Mouse (Mus musculus) midbrain, embryonic 10.5 days (tissue): ENCODE data around the gene Plekhh2. TPM values are rescaled to one million over a fixed set of nuclear protein-coding genes. Genes with fewer than 3 reads are reported as not detected.

Experiments
- DNase-seq: peaks from one replicate; pipeline ENCODE4 v3.0.0-alpha.2; 2017; ENCODE audit warnings: low spot score
- H3K27ac ChIP-seq: fragments of 300-500 bp; sonication (generic); replicated peaks from 2 replicates; pipeline ENCODE4 v1.5.1; 2016; ENCODE audit warnings: mild to moderate bottlenecking
- H3K27me3 ChIP-seq: fragments of 300-500 bp; sonication (generic); 2 replicates; pipeline ENCODE4 v1.6.1; 2016; ENCODE audit warnings: low read depth, mild to moderate bottlenecking; ENCODE audit not compliant: poor library complexity, severe bottlenecking
- H3K36me3 ChIP-seq: fragments of 300-500 bp; sonication (generic); 2 replicates; pipeline ENCODE4 v1.6.1; 2016; ENCODE audit warnings: mild to moderate bottlenecking, moderate library complexity
- H3K4me1 ChIP-seq: fragments of 300-500 bp; sonication (generic); 2 replicates; pipeline ENCODE4 v1.6.1; 2016
- H3K4me3 ChIP-seq: fragments of 300-500 bp; sonication (generic); 2 replicates; pipeline ENCODE4 v1.5.1; 2016; ENCODE audit warnings: mild to moderate bottlenecking, moderate library complexity
- H3K9me3 ChIP-seq: fragments of 300-500 bp; sonication (generic); replicated peaks from 2 replicates; pipeline ENCODE4 v1.6.1; 2016; ENCODE audit warnings: mild to moderate bottlenecking
- WGBS: fragments of 180-500 bp; shearing (Covaris S2); methylation state at CpG from one replicate; pipeline ENCODE4 v1.1.7; 2016; 5-methylcytosine and 5-hydroxymethylcytosine counted together
- polyA plus RNA-seq: library from polyadenylated mRNA; unstranded; fragments of >200 nt; fragmentation: Nextera tagmentation; extraction: Ambion mirVana; gene quantifications from 2 replicates; pipeline ENCODE4 v1.2.1, GENCODE M21; 2016

Gene Plekhh2
- polyA plus RNA-seq, 1 experiment from 2014 or later: 2.9 TPM

DNA sequence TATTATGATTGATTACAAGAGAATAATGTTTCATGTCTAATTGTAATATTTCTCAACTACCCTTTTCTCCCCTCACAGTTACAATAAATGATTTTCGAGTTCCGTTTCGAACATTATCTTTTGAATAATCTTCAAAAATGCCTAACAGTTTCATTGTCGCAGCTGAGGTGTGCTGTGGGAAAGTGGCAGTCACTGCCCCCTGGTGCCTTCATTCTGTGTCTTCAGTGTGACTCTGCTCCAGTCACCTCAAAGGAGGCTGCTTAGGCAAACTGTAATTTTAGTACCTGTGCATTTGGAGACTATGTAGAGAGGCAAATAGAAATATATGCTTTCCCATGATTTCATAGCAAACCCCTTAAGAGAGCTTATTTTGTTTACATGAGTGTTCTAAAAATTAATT, 110.3 kb downstream of the Plekhh2 start:
- no peaks in the 10 kb centered on the region for H3K9me3 ChIP-seq
- WGBS: 90% methylated on average over 4 of the region's 4 CpGs

GRCm38 (mm10) chr17:84622873-84623272, 111.2 kb downstream of the Plekhh2 start:
- Histone ChIP-seq H3K27me3 (no peaks in the 10 kb centered on the region), H3K36me3 (no peaks in the 10 kb centered on the region), H3K9me3 (no peaks in the 10 kb centered on the region), H3K4me1 (peaks cover 27% of the 10 kb centered on the region), H3K4me3 (no peak overlapping the region), H3K27ac (no peak overlapping the region)
- WGBS: 66% methylated on average over 2 of the region's 2 CpGs
- no peak for DNase-seq

More for the DNA sequence above, 110.3 kb downstream of the Plekhh2 start:
- no peaks in the 10 kb centered on the region for H3K27me3 ChIP-seq
- no peak overlapping the region for H3K4me3 ChIP-seq
- no peaks in the 10 kb centered on the region for H3K36me3 ChIP-seq
- DNase-seq: no peak
- H3K27ac ChIP-seq: no peak overlapping the region
- H3K4me1 ChIP-seq: peaks cover 19% of the 10 kb centered on the region

GRCm38 (mm10) chr17:84626276-84626856, 114.7 kb downstream of the Plekhh2 start, which contains the start of gene Dync2li1:
Dync2li1 (plus strand) TSS chr17:84626496.
- H3K4me1 ChIP-seq: peaks cover 15% of the 10 kb centered on the region
- no peaks in the 10 kb centered on the region for H3K9me3 ChIP-seq
- peak within 1 kb of the TSS; percentile 65 for H3K4me3 ChIP-seq
- no peaks in the 10 kb centered on the region for H3K36me3 ChIP-seq
- H3K27ac ChIP-seq: peak within 1 kb of the TSS; percentile 82
- DNase-seq: peak; percentile 93
- under 1% methylated on average over 25 of the region's 25 CpGs for WGBS
- H3K27me3 ChIP-seq: no peaks in the 10 kb centered on the region

DNA sequence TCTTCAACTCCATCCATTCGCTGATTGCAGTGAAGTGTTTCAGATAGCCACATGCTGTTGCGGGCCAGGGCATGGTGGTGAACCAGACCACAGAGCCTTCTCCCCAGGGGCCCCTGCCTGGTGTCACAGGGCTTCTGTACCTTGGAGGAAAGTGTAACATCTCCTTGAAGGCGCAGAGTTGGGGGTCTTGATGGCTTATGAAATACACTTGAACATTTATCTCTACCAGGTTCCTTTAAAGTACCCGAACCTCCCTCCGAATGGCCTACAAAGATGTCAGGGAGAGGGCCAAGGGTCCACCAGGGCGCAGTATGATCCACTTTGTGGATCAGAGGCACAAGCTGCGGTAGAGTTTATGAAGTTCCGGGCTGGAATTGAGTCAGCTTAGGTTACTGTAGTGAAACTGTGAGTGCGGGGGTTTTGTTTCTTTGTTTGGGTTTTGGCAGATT, 115.2 kb downstream of the Plekhh2 start:
- Histone ChIP-seq H3K4me1 (peaks cover 15% of the 10 kb centered on the region), H3K9me3 (no peaks in the 10 kb centered on the region), H3K36me3 (no peaks in the 10 kb centered on the region), H3K27me3 (no peaks in the 10 kb centered on the region), H3K27ac (peak overlapping the region; percentile 82), H3K4me3 (peak overlapping the region; percentile 65)
- 37% methylated on average over 9 of the region's 9 CpGs for WGBS
- DNase-seq: peak; percentile 23

DNA sequence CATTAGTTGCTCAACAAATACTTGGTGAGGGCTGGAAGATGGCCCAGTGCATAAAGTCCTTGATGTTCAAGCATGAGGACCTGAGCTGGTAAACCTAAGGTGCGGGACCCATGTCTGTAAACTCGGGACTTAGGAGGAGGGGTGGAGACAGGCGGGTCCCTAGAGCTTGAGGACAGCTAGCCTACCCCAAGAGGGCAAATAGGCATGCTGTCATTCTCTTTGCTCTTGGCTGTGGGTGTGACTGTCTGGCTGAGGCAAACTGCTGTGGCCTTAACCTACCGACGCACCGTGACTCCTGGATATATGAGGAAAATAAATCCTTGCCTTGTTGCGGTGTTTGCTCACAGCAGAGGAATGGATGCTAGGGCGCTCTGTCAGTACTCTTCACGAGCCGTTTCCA, 116.0 kb downstream of the Plekhh2 start:
- no peak overlapping the region for H3K27ac ChIP-seq
- H3K36me3 ChIP-seq: no peaks in the 10 kb centered on the region
- H3K9me3 ChIP-seq: no peaks in the 10 kb centered on the region
- no peak overlapping the region for H3K4me3 ChIP-seq
- H3K27me3 ChIP-seq: no peaks in the 10 kb centered on the region
- DNase-seq: no peak
- WGBS: 90% methylated on average over 10 of the region's 10 CpGs
- peaks cover 15% of the 10 kb centered on the region for H3K4me1 ChIP-seq

- no peaks in the 10 kb centered on the region for H3K27me3 ChIP-seq
- WGBS: 91% methylated on average over 9 of the region's 9 CpGs
- H3K36me3 ChIP-seq: no peaks in the 10 kb centered on the region
- peaks cover 15% of the 10 kb centered on the region for H3K4me1 ChIP-seq
- H3K27ac ChIP-seq: no peak overlapping the region
- H3K4me3 ChIP-seq: no peak overlapping the region
- H3K9me3 ChIP-seq: no peaks in the 10 kb centered on the region
- DNase-seq: no peak
These were observed 116.9 kb downstream of the Plekhh2 start for GRCm38 (mm10) chr17:84628611-84629010.

DNA sequence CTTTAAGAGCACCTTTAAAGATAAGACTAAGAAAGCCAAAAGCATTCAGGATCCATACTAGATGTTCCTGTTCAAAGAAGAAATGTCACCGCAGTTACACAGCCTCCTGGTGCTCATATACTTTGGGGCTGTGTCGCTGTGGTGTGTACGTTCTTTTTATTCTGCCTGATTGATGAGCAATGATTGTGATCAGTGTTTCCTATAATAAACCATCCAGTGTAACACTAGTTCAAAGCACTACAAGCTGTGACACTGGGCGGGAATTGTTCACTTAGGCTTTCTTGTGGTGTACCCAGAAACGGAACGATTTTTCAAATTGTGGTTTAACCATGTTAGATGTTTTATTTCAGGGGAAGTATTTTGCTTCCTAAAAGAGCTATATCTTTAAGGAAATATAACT, 120.1 kb downstream of the Plekhh2 start:
- no peak overlapping the region for H3K4me3 ChIP-seq
- no peaks in the 10 kb centered on the region for H3K36me3 ChIP-seq
- H3K4me1 ChIP-seq: peaks cover 11% of the 10 kb centered on the region
- no peak overlapping the region for H3K27ac ChIP-seq
- H3K27me3 ChIP-seq: no peaks in the 10 kb centered on the region
- no peak for DNase-seq
- no peaks in the 10 kb centered on the region for H3K9me3 ChIP-seq
- WGBS: 92% methylated on average over 6 of the region's 6 CpGs

DNA sequence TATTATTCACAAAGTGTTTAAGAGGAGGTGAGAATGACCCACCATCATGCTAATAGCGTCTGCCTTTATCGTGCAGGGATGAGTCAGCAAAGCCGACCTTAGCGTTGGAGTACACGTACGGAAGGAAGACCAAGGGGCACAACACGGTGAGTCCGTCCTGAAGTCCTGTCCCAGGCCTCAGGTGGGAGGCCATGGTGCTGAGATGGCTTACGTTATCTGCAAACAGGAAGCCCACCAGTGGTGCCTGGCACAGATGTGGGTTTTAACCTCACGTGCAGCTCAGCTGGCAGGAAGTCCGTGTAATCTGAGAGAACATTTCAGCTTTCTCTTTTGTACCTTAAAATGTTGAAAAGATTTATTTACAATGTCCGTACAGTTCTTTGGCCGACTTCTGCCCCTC, 121.7 kb downstream of the Plekhh2 start:
- H3K9me3 ChIP-seq: no peaks in the 10 kb centered on the region
- H3K4me3 ChIP-seq: no peak overlapping the region
- 88% methylated on average over 13 of the region's 13 CpGs for WGBS

DNA sequence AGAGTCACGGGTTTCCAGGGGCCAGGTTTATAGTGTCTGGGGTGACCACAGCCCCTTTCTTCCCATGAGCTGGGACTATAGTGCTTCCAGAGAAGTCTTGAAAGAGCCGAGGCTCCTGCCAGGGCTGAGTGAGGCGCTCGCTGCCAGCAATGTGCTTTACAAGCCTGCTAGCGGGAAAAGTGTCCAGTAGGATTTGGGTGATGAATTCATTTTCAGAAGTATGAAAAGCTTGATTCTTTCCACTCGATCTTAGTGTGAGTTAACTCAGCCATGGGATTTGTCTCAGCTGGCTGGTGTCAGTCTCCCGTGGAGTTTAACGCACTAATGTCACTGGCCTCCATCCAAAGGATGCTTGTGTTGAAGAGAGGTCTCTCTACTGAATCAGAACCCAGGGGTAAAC, 124.6 kb downstream of the Plekhh2 start:
- H3K4me1 ChIP-seq: peaks cover 10% of the 10 kb centered on the region; the same call in 1 of the 2 replicates
- peaks cover 4% of the 10 kb centered on the region for H3K36me3 ChIP-seq
- no peaks in the 10 kb centered on the region for H3K27me3 ChIP-seq
- no peak for DNase-seq
- WGBS: 80% methylated on average over 8 of the region's 8 CpGs
- H3K4me3 ChIP-seq: no peak overlapping the region
- no peak overlapping the region for H3K27ac ChIP-seq
- H3K9me3 ChIP-seq: no peaks in the 10 kb centered on the region

More for the DNA sequence above, 121.7 kb downstream of the Plekhh2 start:
- H3K27me3 ChIP-seq: no peaks in the 10 kb centered on the region
- H3K36me3 ChIP-seq: peaks cover 4% of the 10 kb centered on the region
- H3K4me1 ChIP-seq: no peaks in the 10 kb centered on the region
- no peak overlapping the region for H3K27ac ChIP-seq
- DNase-seq: no peak

GRCm38 (mm10) chr17:84637971-84638370, 126.3 kb downstream of the Plekhh2 start:
- peaks cover 4% of the 10 kb centered on the region for H3K36me3 ChIP-seq
- DNase-seq: no peak
- H3K9me3 ChIP-seq: no peaks in the 10 kb centered on the region
- H3K27ac ChIP-seq: no peak overlapping the region
- H3K4me1 ChIP-seq: peaks cover 12% of the 10 kb centered on the region
- 94% methylated on average over 6 of the region's 6 CpGs for WGBS
- H3K4me3 ChIP-seq: no peak overlapping the region
- H3K27me3 ChIP-seq: no peaks in the 10 kb centered on the region

DNA sequence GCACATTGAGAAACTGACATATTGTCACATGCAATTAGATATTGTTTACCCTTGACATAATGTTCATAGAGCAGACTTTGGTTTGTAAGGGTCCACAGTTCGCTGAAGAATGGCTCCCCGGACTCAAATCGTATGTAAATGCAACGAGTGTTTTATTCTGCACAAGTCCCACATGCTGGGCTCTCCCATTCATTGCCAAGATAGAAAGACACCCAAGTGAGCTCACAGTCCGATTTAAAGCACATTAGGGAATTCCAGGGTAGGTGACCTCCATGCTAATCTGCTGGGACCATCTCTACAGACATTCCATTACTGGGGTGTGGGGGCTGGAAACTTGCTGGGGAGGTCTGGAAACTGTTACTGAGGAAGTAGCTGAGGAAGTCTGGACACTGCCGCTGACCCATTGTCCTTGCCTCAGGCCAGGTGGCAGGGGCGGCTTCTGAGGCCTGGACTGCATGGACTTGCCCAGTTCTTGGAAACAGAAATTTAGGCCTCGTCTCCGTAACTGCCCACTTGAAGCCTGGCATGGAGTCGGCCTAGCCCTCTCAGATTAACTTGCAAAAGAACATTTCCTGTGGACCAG, 128.2 kb downstream of the Plekhh2 start:
- Histone ChIP-seq H3K27me3 (no peaks in the 10 kb centered on the region), H3K9me3 (no peaks in the 10 kb centered on the region), H3K4me3 (no peak overlapping the region), H3K27ac (no peak overlapping the region), H3K36me3 (peaks cover 4% of the 10 kb centered on the region), H3K4me1 (peaks cover 22% of the 10 kb centered on the region)
- no peak for DNase-seq
- 64% methylated on average over 10 of the region's 10 CpGs for WGBS

DNA sequence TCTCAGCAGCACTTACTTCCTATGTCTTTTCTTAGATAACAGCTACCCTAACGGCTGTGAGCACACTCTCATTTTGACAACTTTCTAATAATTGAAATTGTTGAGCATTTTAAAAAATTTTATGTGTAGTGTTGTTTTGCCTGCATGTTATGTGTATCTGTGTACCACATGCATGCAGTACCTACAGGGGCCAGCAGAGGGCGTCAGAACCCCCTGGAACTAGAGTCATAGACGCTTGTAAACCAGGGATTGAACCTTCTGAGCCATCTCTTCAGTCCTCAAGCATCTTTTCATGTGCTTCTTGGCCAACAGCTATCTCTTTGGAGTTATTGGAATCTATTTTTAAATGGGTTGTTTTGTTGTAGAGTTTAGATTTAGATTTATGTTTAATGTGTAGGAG, 130.2 kb downstream of the Plekhh2 start:
- peaks cover 4% of the 10 kb centered on the region for H3K36me3 ChIP-seq
- WGBS: 30% methylated on average over 3 of the region's 3 CpGs
- DNase-seq: peak; percentile 50
- peaks cover 39% of the 10 kb centered on the region for H3K4me1 ChIP-seq
- H3K9me3 ChIP-seq: no peaks in the 10 kb centered on the region
- H3K27ac ChIP-seq: no peak overlapping the region
- no peaks in the 10 kb centered on the region for H3K27me3 ChIP-seq
- H3K4me3 ChIP-seq: no peak overlapping the region

DNA sequence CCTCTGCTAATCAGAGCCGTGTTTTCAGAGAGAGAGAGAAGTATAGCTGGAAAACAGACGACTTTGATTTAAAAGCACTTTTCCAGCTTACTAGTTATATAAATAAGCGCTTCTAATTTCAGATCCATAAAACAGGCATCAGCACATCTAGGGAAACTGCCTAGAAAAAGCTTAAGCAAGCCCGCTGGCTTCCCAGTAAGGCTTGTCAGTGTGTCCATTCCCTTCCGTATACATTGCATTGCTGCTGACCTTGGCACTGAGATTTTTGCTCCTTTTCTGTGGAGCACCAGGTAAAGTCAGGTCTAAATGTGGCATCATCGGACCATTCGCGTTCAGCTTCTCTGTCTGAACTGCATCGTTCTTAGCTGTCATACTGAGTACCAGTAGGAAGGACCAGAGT, 130.6 kb downstream of the Plekhh2 start:
- Histone ChIP-seq H3K27me3 (no peaks in the 10 kb centered on the region), H3K36me3 (no peaks in the 10 kb centered on the region), H3K4me3 (no peak overlapping the region), H3K9me3 (no peaks in the 10 kb centered on the region), H3K27ac (no peak overlapping the region), H3K4me1 (peaks cover 39% of the 10 kb centered on the region)
- WGBS: 92% methylated on average over 9 of the region's 9 CpGs
- no peak for DNase-seq
